Mouse (Mus musculus) adrenal gland, adult (tissue): ENCODE data around the gene Enpep.

ENCODE experiments used
- DNase-seq, 2 experiments: peaks; one replicate each; pipeline ENCODE4 v3.0.0; 2022 to 2023; ENCODE audit warnings: low spot score in 1 of 2; ENCODE audit not compliant: inconsistent age in 2 of 2

Gene Enpep

GRCm38 (mm10) chr3:129332586-129332985 is at the start of gene Enpep:
TSS of gene Enpep (minus strand) at chr3:129332720.
- DNase-seq, result peak; percentile 30 to 77

- DNase-seq, result no peak
Observed at GRCm38 (mm10) chr3:129379109-129379508, 46.6 kb upstream of the Enpep start.

- DNase-seq, result no peak
Observed at GRCm38 (mm10) chr3:129375087-129375486, 42.6 kb upstream of the Enpep start.

- DNase-seq, result no peak
Observed at GRCm38 (mm10) chr3:129373108-129373507, 40.6 kb upstream of the Enpep start.

- DNase-seq, result no peak
Observed at GRCm38 (mm10) chr3:129369491-129369890, 37.0 kb upstream of the Enpep start.

GRCm38 (mm10) chr3:129365919-129366318 is 33.4 kb upstream of the Enpep start:
- no peak for DNase-seq

GRCm38 (mm10) chr3:129364818-129365390 is 32.4 kb upstream of the Enpep start:
- peak in 1 of 2 experiments; percentile 24 for DNase-seq

GRCm38 (mm10) chr3:129363426-129363825 is 30.9 kb upstream of the Enpep start:
- no peak for DNase-seq

GRCm38 (mm10) chr3:129358115-129358514 is 25.6 kb upstream of the Enpep start:
- no peak for DNase-seq

- DNase-seq, result no peak
Observed at GRCm38 (mm10) chr3:129353901-129354300, 21.4 kb upstream of the Enpep start.

GRCm38 (mm10) chr3:129351320-129351877 is 18.9 kb upstream of the Enpep start:
- DNase-seq, result no peak

GRCm38 (mm10) chr3:129347277-129347676 is 14.8 kb upstream of the Enpep start:
- DNase-seq, result no peak

- no peak for DNase-seq
Observed at GRCm38 (mm10) chr3:129342767-129343166, 10.2 kb upstream of the Enpep start.

- DNase-seq, result no peak
Observed at GRCm38 (mm10) chr3:129341066-129341465, 8.5 kb upstream of the Enpep start.

- peak; percentile 20 to 39 for DNase-seq
Observed at GRCm38 (mm10) chr3:129338296-129339091, 6.0 kb upstream of the Enpep start.

- DNase-seq, result peak; percentile 8 to 41
Observed at GRCm38 (mm10) chr3:129332142-129332541, 378 bp downstream of the Enpep start.

- DNase-seq, result no peak
Observed at GRCm38 (mm10) chr3:129331427-129331826, 1.1 kb downstream of the Enpep start.

GRCm38 (mm10) chr3:129328056-129328455 is 4.5 kb downstream of the Enpep start:
- no peak for DNase-seq

- no peak for DNase-seq
Observed at GRCm38 (mm10) chr3:129321585-129321984, 10.9 kb downstream of the Enpep start.

GRCm38 (mm10) chr3:129317032-129317729 is 15.3 kb downstream of the Enpep start:
- no peak for DNase-seq

- DNase-seq, result no peak
Observed at GRCm38 (mm10) chr3:129313671-129314415, 18.7 kb downstream of the Enpep start.
